Mouse (Mus musculus) midbrain, embryonic 13.5 days (tissue): ENCODE results near the gene Filip1l. TPM values are rescaled to one million over a fixed set of nuclear protein-coding genes. Genes with fewer than 3 reads are reported as not detected.

Experiments used
- ATAC-seq: fragments of 200-750 bp; cut with Nextera tagmentation; 2 replicates; pipeline ENCODE4 v1.8.0; 2017; ENCODE audit warnings: mild to moderate bottlenecking, moderate TSS enrichment, moderate library complexity
- H3K27ac ChIP-seq: fragments of 300-500 bp; sonication (generic); 2 replicates; pipeline ENCODE4 v1.5.1; 2015; ENCODE audit warnings: inconsistent platforms, mild to moderate bottlenecking, moderate library complexity
- H3K27me3 ChIP-seq: fragments of 300-500 bp; sonication (generic); 2 replicates; pipeline ENCODE4 v1.6.1; 2015; ENCODE audit warnings: mild to moderate bottlenecking, inconsistent platforms
- H3K36me3 ChIP-seq: fragments of 300-500 bp; sonication (generic); 2 replicates; pipeline ENCODE4 v1.6.1; 2015; ENCODE audit warnings: mild to moderate bottlenecking, inconsistent platforms
- H3K4me1 ChIP-seq: fragments of 300-500 bp; sonication (generic); replicated peaks from 2 replicates; pipeline ENCODE4 v1.6.1; 2015; ENCODE audit warnings: inconsistent platforms
- H3K4me2 ChIP-seq: fragments of 300-500 bp; sonication (generic); replicated peaks from 2 replicates; pipeline ENCODE4 v1.6.1; 2015; ENCODE audit warnings: moderate library complexity, mild to moderate bottlenecking, inconsistent platforms
- H3K4me3 ChIP-seq: fragments of 300-500 bp; sonication (generic); replicated peaks from 2 replicates; pipeline ENCODE4 v1.5.1; 2015; ENCODE audit warnings: mild to moderate bottlenecking, inconsistent platforms
- H3K9ac ChIP-seq: fragments of 300-500 bp; sonication (generic); replicated peaks from 2 replicates; pipeline ENCODE4 v1.6.1; 2015; ENCODE audit warnings: mild to moderate bottlenecking, inconsistent platforms
- H3K9me3 ChIP-seq: fragments of 300-500 bp; sonication (generic); 2 replicates; pipeline ENCODE4 v1.6.1; 2016; ENCODE audit warnings: mild to moderate bottlenecking, inconsistent platforms
- WGBS: fragments of 180-500 bp; shearing (Covaris S2); methylation state at CpG from one replicate; pipeline ENCODE4 v1.1.7; 2015; 5-methylcytosine and 5-hydroxymethylcytosine counted together
- polyA plus RNA-seq: library from polyadenylated mRNA; unstranded; fragments of >200 nt; fragmentation: Nextera tagmentation; extraction: Ambion mirVana; gene quantifications from 2 replicates; pipeline ENCODE4 v1.2.1, GENCODE M21; 2015

The Filip1l gene
- polyA plus RNA-seq, 1 experiment from 2014 or later = 2.9 TPM

DNA sequence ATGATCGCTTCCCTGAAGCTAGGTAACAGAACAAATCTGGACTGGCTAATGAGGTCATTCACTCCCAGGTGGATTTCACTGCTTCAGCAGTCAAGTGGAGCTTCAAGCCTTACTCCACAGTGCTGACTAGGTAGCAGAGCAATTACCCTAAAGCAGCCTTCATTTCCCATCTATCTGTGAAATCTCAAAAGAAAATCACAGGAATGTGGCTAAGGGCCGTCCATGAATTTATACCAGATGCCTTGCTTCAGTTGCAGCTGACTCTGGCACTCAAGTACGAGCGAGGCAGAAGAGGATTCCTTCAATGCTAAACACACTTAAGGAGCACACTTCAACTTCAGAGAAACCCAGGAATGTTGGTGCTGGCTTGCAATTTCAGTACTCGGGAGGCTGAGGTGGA lies 50.9 kb downstream of the Filip1l start:
- WGBS = 85% methylated on average over 5 of the region's 5 CpGs
- H3K36me3 ChIP-seq = no peaks in the 10 kb centered on the region
- no peak overlapping the region for H3K4me3 ChIP-seq
- H3K9ac ChIP-seq = no peak overlapping the region
- H3K4me2 ChIP-seq = no peak overlapping the region
- no peaks in the 10 kb centered on the region for H3K27me3 ChIP-seq
- no peak for ATAC-seq
- no peaks in the 10 kb centered on the region for H3K9me3 ChIP-seq
- no peak overlapping the region for H3K27ac ChIP-seq
- H3K4me1 ChIP-seq = no peaks in the 10 kb centered on the region

- H3K9ac ChIP-seq = no peak overlapping the region
- H3K4me1 ChIP-seq = no peaks in the 10 kb centered on the region
- no peak for ATAC-seq
Observed at GRCm38 (mm10) chr16:57412766-57413165, 59.9 kb downstream of the Filip1l start.

GRCm38 (mm10) chr16:57416049-57416448 lies 63.2 kb downstream of the Filip1l start:
- Histone ChIP-seq H3K36me3 (no peaks in the 10 kb centered on the region), H3K4me3 (no peak overlapping the region), H3K27me3 (no peaks in the 10 kb centered on the region), H3K4me1 (no peaks in the 10 kb centered on the region), H3K27ac (no peak overlapping the region), H3K9ac (no peak overlapping the region), H3K4me2 (no peak overlapping the region), H3K9me3 (no peaks in the 10 kb centered on the region)
- WGBS = 66% methylated on average over 2 of the region's 2 CpGs
- no peak for ATAC-seq

More at GRCm38 (mm10) chr16:57412766-57413165, 59.9 kb downstream of the Filip1l start:
- H3K27me3 ChIP-seq = no peaks in the 10 kb centered on the region
- H3K36me3 ChIP-seq = no peaks in the 10 kb centered on the region
- 68% methylated on average over 4 of the region's 4 CpGs for WGBS
- H3K9me3 ChIP-seq = no peaks in the 10 kb centered on the region
- no peak overlapping the region for H3K27ac ChIP-seq
- H3K4me3 ChIP-seq = no peak overlapping the region
- no peak overlapping the region for H3K4me2 ChIP-seq

DNA sequence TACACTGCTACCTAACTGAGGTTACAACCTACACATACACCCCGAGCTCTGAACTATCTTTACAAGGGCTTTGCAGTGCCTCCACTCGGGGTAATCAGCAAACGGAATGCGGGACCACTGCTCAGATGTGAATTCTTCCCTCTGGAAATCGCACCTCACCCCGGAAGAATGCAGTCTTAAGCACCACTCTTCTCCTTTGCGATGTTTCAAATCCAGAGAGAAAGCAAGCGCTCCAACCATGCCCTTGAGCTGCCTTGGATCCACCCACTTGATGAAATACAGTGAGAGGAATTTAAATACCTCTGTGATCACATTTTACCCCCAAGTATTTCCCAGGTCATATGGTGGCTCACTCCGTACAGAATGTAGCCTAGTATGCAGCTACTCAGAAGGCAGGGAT lies 64.1 kb downstream of the Filip1l start:
- Histone ChIP-seq H3K4me3 (no peak overlapping the region), H3K27me3 (no peaks in the 10 kb centered on the region), H3K27ac (no peak overlapping the region), H3K36me3 (no peaks in the 10 kb centered on the region), H3K9me3 (no peaks in the 10 kb centered on the region), H3K4me2 (no peak overlapping the region), H3K9ac (no peak overlapping the region), H3K4me1 (no peaks in the 10 kb centered on the region)
- WGBS = 85% methylated on average over 9 of the region's 9 CpGs
- ATAC-seq = no peak

GRCm38 (mm10) chr16:57417955-57418354 lies 65.1 kb downstream of the Filip1l start:
- WGBS = 75% methylated on average over 1 of the region's 1 CpGs

DNA sequence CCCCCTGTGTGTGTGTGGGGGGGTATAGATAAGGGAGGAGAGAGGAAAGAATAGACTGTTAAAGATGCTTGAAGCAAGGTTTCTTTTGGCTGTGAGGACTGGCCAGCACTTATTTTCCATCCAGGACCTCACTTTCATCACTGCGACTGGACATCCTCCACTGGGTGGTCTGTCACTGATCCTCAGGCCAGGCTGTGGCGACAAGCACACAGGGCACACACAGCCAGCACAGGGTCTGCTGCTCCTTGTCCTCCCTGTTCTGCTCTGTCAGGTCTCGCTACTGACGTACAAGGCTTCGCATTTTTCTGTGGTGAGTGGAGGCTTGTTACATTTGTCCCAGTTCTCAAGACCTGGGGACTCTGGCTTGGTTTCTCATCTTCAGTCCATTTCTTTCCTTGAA lies 66.4 kb downstream of the Filip1l start:
- Histone ChIP-seq H3K9ac (no peak overlapping the region), H3K4me2 (no peak overlapping the region), H3K27ac (no peak overlapping the region), H3K9me3 (no peaks in the 10 kb centered on the region), H3K4me3 (no peak overlapping the region), H3K4me1 (no peaks in the 10 kb centered on the region), H3K27me3 (no peaks in the 10 kb centered on the region), H3K36me3 (no peaks in the 10 kb centered on the region)
- WGBS = 56% methylated on average over 5 of the region's 5 CpGs
- no peak for ATAC-seq

More at GRCm38 (mm10) chr16:57417955-57418354, 65.1 kb downstream of the Filip1l start:
- Histone ChIP-seq H3K9me3 (no peaks in the 10 kb centered on the region), H3K9ac (no peak overlapping the region), H3K27me3 (no peaks in the 10 kb centered on the region), H3K4me1 (no peaks in the 10 kb centered on the region), H3K27ac (no peak overlapping the region), H3K4me2 (no peak overlapping the region), H3K36me3 (no peaks in the 10 kb centered on the region), H3K4me3 (no peak overlapping the region)
- no peak for ATAC-seq

- Histone ChIP-seq H3K4me2 (no peak overlapping the region), H3K36me3 (no peaks in the 10 kb centered on the region), H3K4me3 (no peak overlapping the region), H3K27ac (no peak overlapping the region), H3K9me3 (no peaks in the 10 kb centered on the region), H3K9ac (no peak overlapping the region), H3K4me1 (no peaks in the 10 kb centered on the region), H3K27me3 (no peaks in the 10 kb centered on the region)
- ATAC-seq = no peak
- 92% methylated on average over 5 of the region's 5 CpGs for WGBS
Observed at GRCm38 (mm10) chr16:57419881-57420280, 67.0 kb downstream of the Filip1l start.

DNA sequence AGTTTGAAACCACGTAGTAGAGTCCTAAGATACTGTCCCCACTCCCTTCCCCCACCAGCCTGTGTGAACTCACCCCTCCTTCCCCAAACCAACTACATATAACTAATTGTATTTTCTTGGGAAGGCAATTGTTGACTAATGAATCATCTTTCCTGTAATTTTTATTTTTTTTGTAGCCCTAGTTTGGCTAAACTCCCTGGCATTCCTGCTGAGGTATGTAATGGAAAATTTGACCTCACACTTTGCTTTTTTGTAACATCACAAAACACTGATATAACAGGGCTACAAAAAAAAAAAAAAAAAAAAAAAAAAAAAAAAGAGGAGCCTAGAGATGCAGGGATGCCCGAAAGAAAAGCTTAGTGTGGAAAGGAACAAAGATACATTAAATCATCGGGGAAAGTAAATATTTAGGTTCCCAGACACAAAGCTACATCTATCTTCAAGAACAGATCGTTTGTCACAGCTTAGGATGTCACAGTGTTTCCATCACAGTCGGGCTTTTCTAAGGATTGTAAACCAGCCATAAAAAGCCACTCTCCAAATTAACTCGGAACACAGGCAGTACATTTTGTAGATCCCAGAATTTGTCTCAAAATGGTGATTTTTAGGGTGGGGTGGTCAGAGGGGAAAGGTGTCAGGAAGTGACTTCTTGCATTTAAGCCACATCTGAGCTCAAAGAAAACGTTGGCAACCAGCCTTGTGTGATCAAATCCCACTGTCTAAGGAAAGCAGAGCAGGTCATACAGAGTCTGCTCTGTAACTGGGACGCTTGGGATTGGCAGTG lies 68.1 kb downstream of the Filip1l start:
- Histone ChIP-seq H3K4me3 (no peak overlapping the region), H3K4me1 (no peaks in the 10 kb centered on the region), H3K27me3 (no peaks in the 10 kb centered on the region), H3K9me3 (no peaks in the 10 kb centered on the region), H3K36me3 (no peaks in the 10 kb centered on the region), H3K9ac (no peak overlapping the region), H3K4me2 (no peak overlapping the region), H3K27ac (no peak overlapping the region)
- 66% methylated on average over 8 of the region's 8 CpGs for WGBS
- ATAC-seq = no peak

- Histone ChIP-seq H3K4me2 (no peak overlapping the region), H3K9me3 (no peaks in the 10 kb centered on the region), H3K27me3 (no peaks in the 10 kb centered on the region), H3K36me3 (no peaks in the 10 kb centered on the region), H3K4me1 (no peaks in the 10 kb centered on the region), H3K27ac (no peak overlapping the region), H3K9ac (no peak overlapping the region), H3K4me3 (no peak overlapping the region)
- no peak for ATAC-seq
- WGBS = 88% methylated on average over 7 of the region's 7 CpGs
Observed at GRCm38 (mm10) chr16:57421680-57422417, 69.0 kb downstream of the Filip1l start.

DNA sequence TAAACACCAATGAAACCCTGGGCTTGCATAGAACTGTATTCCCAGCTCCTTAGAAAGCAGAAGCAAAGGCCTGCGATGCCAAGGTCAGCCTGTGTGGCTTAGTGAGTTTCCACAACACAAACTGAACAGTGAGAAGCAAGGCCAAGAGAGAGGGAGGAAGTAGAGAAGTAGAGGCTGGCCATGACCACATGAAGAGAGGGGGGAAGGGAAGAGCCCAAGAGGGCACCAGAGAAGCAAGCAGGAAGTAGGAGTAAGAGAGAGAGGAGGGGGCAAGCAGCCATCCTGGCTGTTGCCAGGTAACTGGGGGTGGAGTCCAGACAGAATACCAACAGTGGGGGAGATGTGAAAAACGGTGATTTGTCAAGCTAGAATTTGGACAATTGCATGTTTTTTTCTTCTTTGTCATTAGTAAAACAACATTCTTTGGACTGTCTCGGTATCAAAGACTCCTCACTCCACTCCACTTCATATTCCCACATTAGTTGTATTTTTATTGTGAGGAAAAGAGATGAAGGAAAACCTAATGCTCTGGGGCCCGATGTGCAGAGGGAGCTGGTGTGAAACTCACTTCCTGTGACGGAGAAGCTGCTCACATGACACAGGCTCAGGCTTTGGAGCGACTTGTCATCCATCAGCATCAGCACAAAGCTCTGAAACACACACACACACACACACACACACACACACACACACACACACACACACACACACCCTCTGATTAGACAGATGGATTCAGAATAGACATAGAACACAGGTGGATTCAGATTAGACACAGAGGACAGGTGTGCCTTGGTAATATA lies 70.3 kb downstream of the Filip1l start:
- H3K27me3 ChIP-seq = no peaks in the 10 kb centered on the region
- H3K4me1 ChIP-seq = no peaks in the 10 kb centered on the region
- H3K9me3 ChIP-seq = no peaks in the 10 kb centered on the region
- no peak overlapping the region for H3K4me2 ChIP-seq
- no peak overlapping the region for H3K4me3 ChIP-seq
- H3K27ac ChIP-seq = no peak overlapping the region
- WGBS = 56% methylated on average over 6 of the region's 6 CpGs
- H3K36me3 ChIP-seq = no peaks in the 10 kb centered on the region
- H3K9ac ChIP-seq = no peak overlapping the region
- ATAC-seq = no peak

DNA sequence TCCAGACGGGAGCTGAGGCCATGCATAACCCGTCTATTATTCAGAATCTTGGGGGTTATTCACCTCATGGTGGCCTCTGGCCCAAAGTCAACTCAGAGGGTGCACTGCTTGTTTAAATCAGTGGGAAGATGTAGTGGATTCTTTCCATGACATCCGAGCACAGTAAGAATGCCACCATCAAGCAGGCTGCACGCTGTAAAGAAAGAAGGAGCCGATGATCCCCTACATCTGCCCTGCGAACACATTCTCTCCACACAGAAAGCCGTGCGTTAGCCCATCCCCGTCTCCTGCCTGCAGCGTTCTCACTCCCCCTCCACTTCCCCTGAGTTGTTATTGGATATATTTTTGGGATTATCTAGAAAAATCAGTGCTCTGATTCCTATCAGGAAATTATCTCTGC lies 73.8 kb downstream of the Filip1l start:
- H3K4me2 ChIP-seq = no peak overlapping the region
- no peak overlapping the region for H3K4me3 ChIP-seq
- no peaks in the 10 kb centered on the region for H3K27me3 ChIP-seq
- H3K27ac ChIP-seq = no peak overlapping the region
- 83% methylated on average over 10 of the region's 10 CpGs for WGBS
- H3K9ac ChIP-seq = no peak overlapping the region
- no peaks in the 10 kb centered on the region for H3K9me3 ChIP-seq
- H3K36me3 ChIP-seq = no peaks in the 10 kb centered on the region
- H3K4me1 ChIP-seq = no peaks in the 10 kb centered on the region
- no peak for ATAC-seq
